Mouse (Mus musculus) v-Abl transformed pro-B cells (cell line): ENCODE measurements around the gene Ppp4r3a.
"Not testable (repeated sequence)": the region's sequence is repeated elsewhere in the genome, so short reads cannot be mapped to it uniquely, and the experiment has no call there.

ENCODE experiments used
- in situ Hi-C, 2 experiments: fragments of 400-800 bp; cut with MboI; formaldehyde crosslinking; loops; one replicate each; pipeline ENCODE4 v1.15.1; 2025; ENCODE audit not compliant: unreplicated experiment in 2 of 2

Ppp4r3a gene

GRCm38 (mm10) chr12:101083076-101083838 lies at the start of gene Ppp4r3a:
TSS of gene Ppp4r3a (minus strand) at chr12:101083702.
- in situ Hi-C loops = no loop called here

- in situ Hi-C loops = loop anchor here (5.0 to 25.0 kb wide), 7 partner anchors 754 to 1364 kb away; no protein-coding TSS in a partner anchor
These were observed 39.5 kb upstream of the Ppp4r3a start for GRCm38 (mm10) chr12:101123013-101123412.

DNA sequence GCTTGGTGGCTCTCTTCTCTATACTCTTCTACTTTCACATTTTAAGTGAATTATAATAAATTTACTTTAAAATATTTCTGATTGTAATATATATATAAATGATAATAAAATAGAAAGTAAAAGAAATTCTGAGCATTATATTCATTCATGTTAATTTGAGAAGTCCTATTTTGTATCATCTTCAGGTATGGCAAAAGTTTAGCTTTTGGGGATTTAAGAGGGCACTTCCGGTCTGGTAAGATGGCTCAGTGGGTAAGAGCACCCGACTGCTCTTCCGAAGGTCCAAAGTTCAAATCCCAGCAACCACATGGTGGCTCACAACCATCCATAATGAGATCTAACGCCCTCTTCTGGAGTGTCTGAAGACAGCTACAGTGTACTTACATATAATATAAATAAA lies 38.6 kb upstream of the Ppp4r3a start:
- in situ Hi-C loops = loop anchor here (5.0 to 25.0 kb wide), 7 partner anchors 755 to 1365 kb away; no protein-coding TSS in a partner anchor

DNA sequence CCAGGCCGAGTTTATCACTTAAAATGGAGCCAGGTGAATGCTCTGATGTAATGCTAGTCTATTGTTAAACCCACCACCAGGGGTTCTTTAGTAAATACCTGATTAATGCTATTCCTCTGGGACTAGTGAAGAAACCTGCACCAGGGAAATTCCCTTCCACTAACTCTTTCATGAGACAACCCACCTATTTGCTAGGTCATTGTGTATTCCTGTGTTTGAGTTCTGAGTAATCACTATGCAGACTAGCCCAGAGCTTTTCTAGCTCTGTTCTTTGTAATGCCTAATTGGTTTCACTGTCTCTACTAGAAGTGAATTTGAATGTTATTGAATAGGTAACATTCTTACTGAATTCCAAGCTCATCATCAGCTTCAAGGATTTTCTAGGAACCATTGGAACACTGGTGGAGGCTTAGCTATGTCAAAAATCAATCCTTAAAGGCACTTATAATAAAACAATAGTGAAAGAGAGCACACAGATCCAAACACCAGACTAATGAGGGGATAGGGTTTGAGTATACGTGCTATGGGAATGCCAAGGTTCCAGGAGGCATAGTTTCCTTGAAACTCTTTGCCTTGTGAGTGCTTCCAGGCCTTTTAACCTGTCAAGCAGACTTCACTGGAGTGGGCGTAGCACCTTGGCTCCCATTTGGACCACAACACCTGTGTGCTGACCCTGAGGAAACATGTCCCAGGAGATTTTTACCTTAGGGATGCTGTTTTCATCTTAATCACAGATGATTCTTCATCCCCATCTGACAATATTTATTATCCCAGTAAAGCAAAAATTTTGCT lies 26.5 kb upstream of the Ppp4r3a start:
- in situ Hi-C loops = loop anchor here in 1 of 2 experiments (25.0 kb wide), 2 partner anchors 1077 to 1377 kb away; no protein-coding TSS in a partner anchor

DNA sequence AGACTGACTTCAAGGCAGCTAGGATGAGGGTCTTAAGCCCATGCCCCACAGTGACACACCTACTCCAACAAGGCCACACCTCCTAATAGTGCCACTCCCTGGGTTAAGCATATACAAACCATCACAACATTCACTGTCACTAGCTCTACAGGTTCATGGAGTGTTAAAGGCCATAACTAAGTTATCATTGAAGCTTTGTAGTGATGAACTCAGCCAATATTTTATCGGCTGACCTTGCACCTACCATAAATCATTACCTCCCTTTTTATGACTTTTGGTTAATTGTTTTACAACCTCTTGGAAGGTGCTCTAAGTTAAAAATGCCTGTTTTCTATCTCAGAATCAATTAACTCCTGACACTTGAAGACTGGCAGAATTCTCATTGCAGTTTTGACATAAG lies 24.2 kb upstream of the Ppp4r3a start:
- in situ Hi-C loops = loop anchor here in 1 of 2 experiments (25.0 kb wide), 2 partner anchors 1080 to 1380 kb away; no protein-coding TSS in a partner anchor

- in situ Hi-C loops = loop anchor here in 1 of 2 experiments (25.0 kb wide), 2 partner anchors 1082 to 1382 kb away; no protein-coding TSS in a partner anchor
These were observed 22.1 kb upstream of the Ppp4r3a start for GRCm38 (mm10) chr12:101105571-101105970.

DNA sequence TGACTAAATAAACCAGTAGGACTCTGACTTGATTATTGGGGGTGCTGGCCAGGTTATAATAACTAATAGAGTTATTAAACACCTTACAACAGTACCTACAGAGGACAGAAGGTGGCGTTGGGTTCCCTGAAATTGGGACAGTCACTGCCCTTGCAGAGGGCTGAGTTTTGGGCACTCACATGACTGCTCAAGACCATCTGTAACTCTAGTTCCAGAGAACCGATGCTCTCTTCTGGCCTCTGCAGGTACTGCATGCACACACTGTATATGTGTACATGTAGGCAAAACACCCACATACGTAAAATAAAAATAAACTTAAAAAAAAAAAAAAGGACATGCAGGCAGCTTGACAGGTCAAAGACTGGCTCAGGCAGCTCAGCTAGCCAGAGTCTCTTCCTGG lies 19.1 kb upstream of the Ppp4r3a start:
- in situ Hi-C loops = loop anchor here in 1 of 2 experiments (25.0 kb wide), 2 partner anchors 1085 to 1385 kb away; no protein-coding TSS in a partner anchor

- in situ Hi-C loops = not testable (repeated sequence)
These were observed 10.2 kb upstream of the Ppp4r3a start for GRCm38 (mm10) chr12:101093678-101094077.

DNA sequence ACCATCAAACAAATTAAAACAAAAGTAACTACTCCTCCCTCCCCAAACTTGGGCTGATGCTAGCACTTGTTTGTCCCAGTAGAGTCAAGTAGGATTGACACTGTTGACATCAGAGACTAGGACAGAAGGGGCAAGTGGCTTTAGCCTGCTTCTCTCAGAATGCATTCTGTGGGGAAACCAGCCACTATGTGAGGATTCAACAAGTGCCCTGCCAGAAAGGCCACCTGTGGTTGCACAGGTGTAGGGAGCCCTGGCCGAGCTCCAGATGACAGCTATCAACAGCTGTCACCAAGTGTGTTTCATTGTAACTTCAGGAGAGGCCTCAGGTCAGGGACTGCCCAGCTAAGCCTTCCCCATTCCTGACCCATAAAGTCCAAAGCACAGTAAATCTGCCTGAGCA lies 6.5 kb upstream of the Ppp4r3a start:
- in situ Hi-C loops = no loop called here

GRCm38 (mm10) chr12:101087406-101087805 lies 3.9 kb upstream of the Ppp4r3a start:
- in situ Hi-C loops = no loop called here

DNA sequence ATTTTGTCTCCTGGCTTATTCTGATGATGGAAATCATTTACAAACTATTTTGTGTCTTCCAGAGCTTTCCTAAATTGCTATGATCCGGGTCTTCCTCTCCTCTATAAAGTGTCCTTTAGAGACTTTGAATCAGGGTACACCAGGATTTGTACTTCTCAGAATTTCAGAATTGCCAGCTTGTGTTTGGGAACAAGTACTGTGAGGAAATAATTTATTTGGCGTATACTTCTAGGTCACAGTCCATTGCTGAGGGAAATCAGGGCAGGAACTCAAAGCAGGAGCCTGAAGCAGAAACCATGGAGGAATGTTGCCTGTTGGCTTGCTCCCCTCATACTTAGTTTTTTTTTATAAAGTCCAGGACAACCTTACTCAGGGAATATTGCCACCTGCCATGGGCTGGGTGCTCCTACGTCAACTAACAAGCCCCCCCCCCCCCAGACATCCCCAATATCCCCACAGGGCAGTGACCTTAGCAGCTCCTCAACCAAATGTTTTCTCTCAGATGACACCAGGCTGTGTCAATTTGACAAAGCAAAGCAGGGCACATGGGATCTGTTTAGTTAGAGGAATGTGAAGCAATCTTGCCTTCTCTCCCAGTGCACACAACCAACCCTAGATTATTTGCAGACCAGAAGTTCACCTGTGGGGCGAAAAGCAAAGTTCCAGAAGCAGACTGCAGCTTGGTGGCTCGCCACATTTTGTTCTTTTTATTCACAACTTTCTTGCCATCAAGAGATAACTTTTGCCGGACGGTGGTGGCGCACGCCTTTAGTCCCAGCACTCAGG lies 1.6 kb upstream of the Ppp4r3a start:
- in situ Hi-C loops = no loop called here

DNA sequence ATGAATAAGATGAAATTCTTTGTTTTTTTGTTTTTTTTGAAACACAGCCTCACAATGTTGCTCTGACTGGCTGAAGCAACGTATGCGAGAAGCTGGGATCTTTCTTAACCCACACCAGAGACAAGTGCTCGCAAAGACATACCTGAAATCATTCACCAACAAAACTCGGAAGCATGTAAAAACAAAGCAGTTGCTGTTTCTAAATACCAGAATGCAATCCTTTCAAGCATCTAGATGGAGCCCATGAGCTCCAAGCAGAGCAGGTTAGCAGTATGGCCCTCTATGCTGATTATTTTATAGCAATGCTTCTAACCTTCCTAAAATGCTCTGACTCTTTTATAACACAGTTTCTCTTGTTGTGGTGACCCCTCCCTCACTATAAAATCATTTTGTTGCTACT lies 735 bp upstream of the Ppp4r3a start:
- in situ Hi-C loops = no loop called here

DNA sequence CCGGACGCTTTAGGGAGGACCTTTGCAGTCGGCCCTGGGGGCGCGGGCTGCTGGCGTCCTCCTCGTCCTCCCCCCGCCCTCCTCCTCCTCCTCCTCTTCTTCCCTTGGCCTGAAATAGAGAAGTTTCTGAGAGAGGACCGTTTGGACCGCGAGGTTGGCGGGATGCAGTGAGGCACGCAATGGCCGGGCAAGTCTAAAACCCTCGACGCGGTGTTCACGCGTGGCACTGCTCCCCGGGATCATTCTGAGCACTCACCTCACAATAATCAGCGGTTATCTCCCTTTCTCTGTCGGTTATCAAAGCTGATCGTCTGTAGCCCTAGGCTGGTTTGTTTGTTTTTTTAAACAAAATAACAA lies 315 bp upstream of the Ppp4r3a start:
- in situ Hi-C loops = no loop called here

DNA sequence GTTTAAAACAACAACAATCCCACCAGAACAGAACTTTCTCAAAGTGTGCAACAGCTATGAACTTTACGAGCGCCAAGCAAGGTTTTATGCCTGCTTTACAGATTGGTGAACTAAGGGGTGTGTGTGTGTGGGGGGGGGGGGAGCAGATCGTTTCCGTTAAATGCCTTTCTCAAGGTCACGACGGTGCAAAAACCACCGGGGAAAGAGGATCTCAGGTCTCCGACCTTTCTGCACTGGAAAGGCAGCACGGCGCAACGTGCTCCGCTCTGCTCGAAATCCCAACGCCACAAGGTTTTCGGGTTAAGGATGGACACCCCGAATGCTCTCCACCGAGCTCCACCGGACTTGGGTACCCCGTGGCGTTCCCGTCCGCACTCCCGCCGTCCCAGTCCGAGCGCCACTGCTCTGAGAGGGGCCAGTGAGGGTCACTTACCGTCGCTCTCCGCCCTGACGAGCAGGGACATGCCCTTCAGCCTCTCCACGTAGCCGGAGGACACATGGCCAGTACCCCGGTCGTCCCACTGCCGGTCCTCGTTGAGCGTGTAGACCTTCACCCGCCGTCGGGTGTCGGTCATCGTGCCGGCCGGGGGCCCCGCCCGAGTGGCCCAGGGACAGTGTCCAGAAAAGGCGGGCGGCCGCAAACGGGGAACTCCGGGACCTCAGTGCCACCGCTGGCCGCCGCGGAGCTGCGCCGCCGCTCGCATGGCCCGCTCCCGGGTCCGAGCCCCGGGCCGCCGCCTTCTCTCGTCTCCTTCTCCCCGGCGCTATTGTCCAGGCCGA lies 1.0 kb downstream of the Ppp4r3a start:
- in situ Hi-C loops = no loop called here

- in situ Hi-C loops = no loop called here
These were observed 5.5 kb downstream of the Ppp4r3a start for GRCm38 (mm10) chr12:101077955-101078354.

DNA sequence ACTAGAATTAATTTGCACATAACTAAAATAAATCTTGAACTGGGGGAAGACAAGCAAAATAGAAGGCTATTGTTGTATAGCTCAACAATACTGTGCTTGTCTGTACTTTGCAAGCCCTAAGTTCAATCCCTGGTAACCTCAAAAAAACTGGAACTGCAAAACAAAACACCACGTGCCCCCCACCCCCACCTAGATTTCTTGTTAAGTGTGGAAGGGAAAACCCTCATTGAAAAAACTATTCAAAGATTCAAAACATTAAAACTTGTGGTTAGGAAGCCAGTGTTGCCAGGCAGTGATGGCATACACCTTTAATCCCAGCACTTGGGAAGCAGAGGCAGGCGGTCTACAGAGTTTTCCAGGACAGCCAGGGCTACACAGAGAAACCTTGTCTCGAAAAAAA lies 8.1 kb downstream of the Ppp4r3a start:
- in situ Hi-C loops = no loop called here

DNA sequence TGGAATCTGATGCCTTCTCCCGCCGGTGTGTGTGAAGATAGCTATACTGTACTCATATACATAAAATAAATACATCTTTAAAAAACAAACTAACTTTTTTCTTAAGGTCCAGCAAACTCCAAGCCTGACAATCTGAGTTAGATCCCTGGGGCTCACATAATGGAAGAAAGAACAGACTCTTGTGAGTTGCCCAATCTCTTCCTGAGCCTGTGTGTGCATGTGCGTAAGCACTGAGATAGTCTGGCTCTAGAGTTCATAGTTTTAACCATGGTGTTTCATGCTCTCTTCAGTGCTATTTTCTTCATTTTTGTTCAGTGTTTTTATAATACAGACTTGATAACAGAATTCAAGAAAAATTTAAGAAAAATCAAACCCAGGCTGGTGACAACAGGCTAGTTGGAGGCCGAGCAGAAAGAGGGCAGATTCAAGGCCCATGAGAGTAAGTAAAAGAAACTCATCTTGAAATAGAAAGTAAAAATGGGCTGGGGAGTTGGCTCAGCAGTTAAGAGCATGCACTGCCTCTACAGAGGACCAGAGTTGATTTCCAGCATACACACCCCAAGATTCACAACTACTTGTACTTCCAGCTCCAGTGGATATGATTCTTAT lies 8.6 kb downstream of the Ppp4r3a start:
- in situ Hi-C loops = no loop called here

GRCm38 (mm10) chr12:101069813-101070212 lies 13.7 kb downstream of the Ppp4r3a start:
- in situ Hi-C loops = no loop called here

- in situ Hi-C loops = no loop called here
These were observed 17.2 kb downstream of the Ppp4r3a start for GRCm38 (mm10) chr12:101066329-101066728.
